Mouse (Mus musculus): Measurements from ENCODE around the gene Parpbp. TPM values are rescaled to one million over a fixed set of nuclear protein-coding genes. Genes with fewer than 3 reads are reported as not detected.

Parpbp gene
- 10.4 and 13.5 TPM in 2 replicates for polyA plus RNA-seq (2015; fragmentation: Nextera tagmentation; extraction: Ambion mirVana)

GRCm38 (mm10) chr10:88146707-88147477 lies at the start of gene Parpbp, which contains the start of gene Nup37:
TSS of gene Parpbp (minus strand) at chr10:88146941.
TSS of gene Nup37 (plus strand) at chr10:88146992.
- peak within 1 kb of the TSS; percentile 92 for H3K4me3 ChIP-seq (replicated peaks)
- no peaks in the 10 kb centered on the region for H3K27me3 ChIP-seq
- peaks cover 36% of the 10 kb centered on the region for H3K36me3 ChIP-seq
- under 1% methylated on average over 53 of the region's 53 CpGs for WGBS
- H3K4me2 ChIP-seq: peak within 1 kb of the TSS; percentile 87
- peak; percentile 98 for ATAC-seq (replicated peaks; ENCODE audit: low FRiP score)
- H3K9me3 ChIP-seq (replicated peaks): no peaks in the 10 kb centered on the region
- peak within 1 kb of the TSS; percentile 75 for H3K9ac ChIP-seq
- 0 out of 2 replicates have a peak within 1 kb of the TSS, but pooled peaks have one; percentile 48 for H3K27ac ChIP-seq
- H3K4me1 ChIP-seq: peaks cover 22% of the 10 kb centered on the region

- Histone ChIP-seq H3K36me3 (peaks cover 34% of the 10 kb centered on the region), H3K4me3 (replicated peaks) (no peak overlapping the region), H3K27ac (no peak overlapping the region), H3K4me2 (no peak overlapping the region), H3K27me3 (no peaks in the 10 kb centered on the region), H3K9ac (no peak overlapping the region), H3K4me1 (no peaks in the 10 kb centered on the region), H3K9me3 (replicated peaks) (no peaks in the 10 kb centered on the region)
- 87% methylated on average over 7 of the region's 7 CpGs for WGBS
- no peak for ATAC-seq (replicated peaks; ENCODE audit: low FRiP score)
These were observed 20.8 kb upstream of the Parpbp start for GRCm38 (mm10) chr10:88167438-88168077.

GRCm38 (mm10) chr10:88166158-88166557 lies 19.4 kb upstream of the Parpbp start:
- Histone ChIP-seq H3K27ac (no peak overlapping the region), H3K27me3 (no peaks in the 10 kb centered on the region), H3K9me3 (replicated peaks) (no peaks in the 10 kb centered on the region), H3K4me3 (replicated peaks) (no peak overlapping the region), H3K4me1 (no peaks in the 10 kb centered on the region), H3K9ac (no peak overlapping the region), H3K36me3 (peaks cover 34% of the 10 kb centered on the region), H3K4me2 (no peak overlapping the region)
- WGBS: 96% methylated on average over 3 of the region's 3 CpGs
- ATAC-seq (replicated peaks; ENCODE audit: low FRiP score): no peak

- ATAC-seq (replicated peaks; ENCODE audit: low FRiP score): no peak
- WGBS: 98% methylated on average over 5 of the region's 5 CpGs
- Histone ChIP-seq H3K27me3 (no peaks in the 10 kb centered on the region), H3K9me3 (replicated peaks) (no peaks in the 10 kb centered on the region), H3K27ac (no peak overlapping the region), H3K9ac (no peak overlapping the region), H3K4me2 (no peak overlapping the region), H3K4me1 (no peaks in the 10 kb centered on the region), H3K4me3 (replicated peaks) (no peak overlapping the region), H3K36me3 (peaks cover 54% of the 10 kb centered on the region)
These were observed 15.9 kb upstream of the Parpbp start for GRCm38 (mm10) chr10:88162676-88163075.

GRCm38 (mm10) chr10:88162096-88162495 lies 15.4 kb upstream of the Parpbp start:
- H3K4me2 ChIP-seq: no peak overlapping the region
- ATAC-seq (replicated peaks; ENCODE audit: low FRiP score): no peak
- 96% methylated on average over 2 of the region's 2 CpGs for WGBS
- H3K9me3 ChIP-seq (replicated peaks): no peaks in the 10 kb centered on the region
- no peaks in the 10 kb centered on the region for H3K27me3 ChIP-seq
- no peaks in the 10 kb centered on the region for H3K4me1 ChIP-seq
- H3K4me3 ChIP-seq (replicated peaks): no peak overlapping the region
- no peak overlapping the region for H3K9ac ChIP-seq
- H3K27ac ChIP-seq: no peak overlapping the region
- H3K36me3 ChIP-seq: peaks cover 57% of the 10 kb centered on the region

- H3K9me3 ChIP-seq (replicated peaks): no peaks in the 10 kb centered on the region
- H3K27me3 ChIP-seq: no peaks in the 10 kb centered on the region
- H3K4me3 ChIP-seq (replicated peaks): no peak overlapping the region
- no peak for ATAC-seq (replicated peaks; ENCODE audit: low FRiP score)
- H3K36me3 ChIP-seq: peaks cover 59% of the 10 kb centered on the region
- H3K4me2 ChIP-seq: no peak overlapping the region
- H3K27ac ChIP-seq: no peak overlapping the region
- WGBS: 93% methylated on average over 6 of the region's 6 CpGs
- H3K4me1 ChIP-seq: peaks cover 6% of the 10 kb centered on the region; the same call in 1 of the 2 replicates
- H3K9ac ChIP-seq: no peak overlapping the region
These were observed 4.9 kb upstream of the Parpbp start for GRCm38 (mm10) chr10:88151658-88152057.

GRCm38 (mm10) chr10:88150381-88150780 lies 3.6 kb upstream of the Parpbp start:
- no peak overlapping the region for H3K4me3 ChIP-seq (replicated peaks)
- H3K27ac ChIP-seq: no peak overlapping the region
- no peaks in the 10 kb centered on the region for H3K9me3 ChIP-seq (replicated peaks)
- no peak for ATAC-seq (replicated peaks; ENCODE audit: low FRiP score)
- 90% methylated on average over 4 of the region's 4 CpGs for WGBS
- H3K4me1 ChIP-seq: peaks cover 16% of the 10 kb centered on the region
- H3K36me3 ChIP-seq: peaks cover 56% of the 10 kb centered on the region
- H3K9ac ChIP-seq: no peak overlapping the region
- no peaks in the 10 kb centered on the region for H3K27me3 ChIP-seq
- no peak overlapping the region for H3K4me2 ChIP-seq

GRCm38 (mm10) chr10:88146187-88146586 lies 554 bp downstream of the Parpbp start:
- Histone ChIP-seq H3K36me3 (peaks cover 32% of the 10 kb centered on the region), H3K4me2 (peak overlapping the region; percentile 87), H3K9ac (peak overlapping the region; percentile 75), H3K4me1 (peaks cover 22% of the 10 kb centered on the region), H3K27me3 (no peaks in the 10 kb centered on the region), H3K9me3 (replicated peaks) (no peaks in the 10 kb centered on the region), H3K27ac (no peak overlapping the region), H3K4me3 (replicated peaks) (peak overlapping the region; percentile 92)
- 22% methylated on average over 7 of the region's 7 CpGs for WGBS
- ATAC-seq (replicated peaks; ENCODE audit: low FRiP score): no peak

GRCm38 (mm10) chr10:88135630-88136029 lies 11.1 kb downstream of the Parpbp start:
- Histone ChIP-seq H3K36me3 (peaks cover 19% of the 10 kb centered on the region; the same call in 1 of the 2 replicates), H3K27me3 (no peaks in the 10 kb centered on the region), H3K4me1 (no peaks in the 10 kb centered on the region), H3K4me2 (no peak overlapping the region), H3K9me3 (replicated peaks) (no peaks in the 10 kb centered on the region), H3K27ac (no peak overlapping the region), H3K9ac (no peak overlapping the region), H3K4me3 (replicated peaks) (no peak overlapping the region)
- 97% methylated on average over 16 of the region's 16 CpGs for WGBS
- ATAC-seq (replicated peaks; ENCODE audit: low FRiP score): no peak

GRCm38 (mm10) chr10:88119721-88120120 lies 27.0 kb downstream of the Parpbp start:
- H3K36me3 ChIP-seq: peaks cover 13% of the 10 kb centered on the region; the same call in 1 of the 2 replicates
- no peaks in the 10 kb centered on the region for H3K4me1 ChIP-seq
- H3K9me3 ChIP-seq (replicated peaks): no peaks in the 10 kb centered on the region
- H3K27me3 ChIP-seq: no peaks in the 10 kb centered on the region
- no peak for ATAC-seq (replicated peaks; ENCODE audit: low FRiP score)
- no peak overlapping the region for H3K27ac ChIP-seq
- H3K4me2 ChIP-seq: no peak overlapping the region
- no peak overlapping the region for H3K9ac ChIP-seq
- H3K4me3 ChIP-seq (replicated peaks): no peak overlapping the region

- Histone ChIP-seq H3K36me3 (peaks cover 25% of the 10 kb centered on the region), H3K27ac (no peak overlapping the region), H3K9me3 (replicated peaks) (no peaks in the 10 kb centered on the region), H3K4me2 (no peak overlapping the region), H3K4me1 (no peaks in the 10 kb centered on the region), H3K27me3 (no peaks in the 10 kb centered on the region), H3K9ac (no peak overlapping the region), H3K4me3 (replicated peaks) (no peak overlapping the region)
- WGBS: 91% methylated on average over 2 of the region's 2 CpGs
- no peak for ATAC-seq (replicated peaks; ENCODE audit: low FRiP score)
These were observed 33.5 kb downstream of the Parpbp start for GRCm38 (mm10) chr10:88113290-88113689.

GRCm38 (mm10) chr10:88106169-88106568 lies 40.6 kb downstream of the Parpbp start:
- Histone ChIP-seq H3K9ac (no peak overlapping the region), H3K9me3 (replicated peaks) (no peaks in the 10 kb centered on the region), H3K36me3 (peaks cover 11% of the 10 kb centered on the region; the same call in 1 of the 2 replicates), H3K4me2 (no peak overlapping the region), H3K4me1 (no peaks in the 10 kb centered on the region), H3K27ac (no peak overlapping the region), H3K27me3 (no peaks in the 10 kb centered on the region), H3K4me3 (replicated peaks) (no peak overlapping the region)
- WGBS: 84% methylated on average over 2 of the region's 2 CpGs
- no peak for ATAC-seq (replicated peaks; ENCODE audit: low FRiP score)
